Mouse (Mus musculus): Measurements from ENCODE around the gene Pard3b.

- TF ChIP-seq CTCF (IDR thresholded peaks at IDR 0.05; ENCODE audit: low read depth, low read length) (no peak), POLR2A (IDR thresholded peaks at IDR 0.05; ENCODE audit: borderline replicate concordance, low read depth, low read length) (no peak)
These were observed 544.0 kb downstream of the Pard3b start for GRCm38 (mm10) chr1:62182634-62183033.

Measured in bone marrow macrophage, adult 2 months (primary cell).